In the genomic region with DNA sequence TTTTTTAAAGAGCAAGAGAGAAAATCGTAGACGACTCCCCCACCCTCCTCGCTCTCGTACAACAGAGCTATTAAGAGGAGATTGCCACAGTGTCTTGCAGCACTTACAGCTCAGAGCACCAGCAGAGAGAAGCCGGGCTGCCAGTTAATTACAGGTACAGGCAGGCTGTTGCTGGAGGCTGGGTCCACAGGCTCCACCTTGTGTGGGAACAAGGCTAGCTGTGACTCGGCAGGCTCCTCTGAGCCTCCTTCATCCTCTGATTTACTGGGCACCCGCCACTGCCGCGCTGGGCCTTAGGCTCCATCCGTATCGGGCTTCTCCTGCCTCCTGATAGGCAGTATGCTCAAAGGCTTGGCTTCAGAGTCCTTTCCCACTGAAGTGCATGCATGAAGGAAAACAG, we compare ENCODE assay signal across 10 mouse cellular contexts. TPM values are rescaled to one million over a fixed set of nuclear protein-coding genes. Genes with fewer than 3 reads are reported as not detected.
DNase-seq lines count a peak whose midpoint lies in the region; ATAC-seq and TF ChIP-seq lines count a peak whose summit lies in the region.
"Had no signal": no experiment of that assay in that cellular context is flagged by ENCODE, and none has a peak within 500 bp of the region (broad histone marks: within the 10 kb centered on the region; RNA-seq: fewer than 3 reads in every experiment).

No protein-coding gene starts in this region.

- intact Hi-C loops in left cerebral cortex, adult 2 months (cut with DNase I) = no loop called here

- 57% methylated on average over 11 of the region's 11 CpGs for WGBS in hindbrain, embryonic 13.5 days
- 62% methylated on average over 11 of the region's 11 CpGs for WGBS in stomach, embryonic 15.5 days
- whole genome bisulfite sequencing in lung, adult 2 months = 89% methylated on average over 11 of the region's 11 CpGs

- peak; percentile 37; the same call in 1 of the 2 replicates for ATAC-seq in hindbrain, embryonic 13.5 days (ENCODE audit: low FRiP score)
- no peak for ATAC-seq in stomach, embryonic 15.5 days (ENCODE audit: insufficient read depth, low FRiP score, low read depth)
- no peak for ATAC-seq in inflammation-experienced regulatory T-cells, adult 6 months

- TF ChIP-seq POLR2A in lung, adult 2 months (IDR thresholded peaks at IDR 0.05; ENCODE audit: borderline replicate concordance, extremely low read depth, low read depth, low read length) = no peak

- no peak overlapping the region for H3K4me2 ChIP-seq in hindbrain, embryonic 13.5 days
- H3K4me2 ChIP-seq in stomach, embryonic 15.5 days = no peak overlapping the region
- H3K4me2 ChIP-seq: limb, embryonic 15.5 days had no signal

- no peak for DNase-seq in left cerebral cortex, adult 2 months (ENCODE audit: extremely low spot score in 1 of 2, low spot score in 2 of 2)
- no peak for DNase-seq in left cerebral cortex, adult 9 months (ENCODE audit: low spot score in 2 of 2)
- peak; percentile 66 to 67 for DNase-seq in cerebellum, postnatal 25 days
- no peak for DNase-seq in lung, adult 2 months
- DNase-seq: adrenal gland, postnatal 25 days; thymus, postnatal 36 days had no signal

- no peaks in the 10 kb centered on the region for H3K27me3 ChIP-seq in hindbrain, embryonic 13.5 days
- H3K27me3 ChIP-seq in stomach, embryonic 15.5 days (replicated peaks) = no peaks in the 10 kb centered on the region
- H3K27me3 ChIP-seq: limb, embryonic 15.5 days had no signal

- no peak for TF ChIP-seq CTCF in left cerebral cortex, adult 2 months (IDR thresholded peaks at IDR 0.05)
- no peak for TF ChIP-seq CTCF in lung, adult 2 months (IDR thresholded peaks at IDR 0.05; ENCODE audit: insufficient read depth, low read length)

- peaks cover 72% of the 10 kb centered on the region for H3K4me1 ChIP-seq in hindbrain, embryonic 13.5 days (replicated peaks)
- H3K4me1 ChIP-seq in stomach, embryonic 15.5 days = peaks cover 56% of the 10 kb centered on the region
- peaks cover 30% of the 10 kb centered on the region for H3K4me1 ChIP-seq in lung, adult 2 months (ENCODE audit: control insufficient read depth, insufficient read depth, low read length)

- no peaks in the 10 kb centered on the region for H3K36me3 ChIP-seq in hindbrain, embryonic 13.5 days
- H3K36me3 ChIP-seq in stomach, embryonic 15.5 days = no peaks in the 10 kb centered on the region
- H3K36me3 ChIP-seq: limb, embryonic 15.5 days had no signal

- H3K4me3 ChIP-seq in left cerebral cortex, adult 2 months = no peak overlapping the region
- H3K4me3 ChIP-seq in hindbrain, embryonic 13.5 days = no peak overlapping the region
- H3K4me3 ChIP-seq in stomach, embryonic 15.5 days (replicated peaks) = no peak overlapping the region
- H3K4me3 ChIP-seq in lung, adult 2 months (replicated peaks; ENCODE audit: extremely low read depth, low read depth, low read length) = no peak overlapping the region
- H3K4me3 ChIP-seq: limb, embryonic 15.5 days had no signal

- peak overlapping the region; percentile 39; the same call in 1 of the 2 replicates for H3K9ac ChIP-seq in hindbrain, embryonic 13.5 days
- no peak overlapping the region for H3K9ac ChIP-seq in stomach, embryonic 15.5 days
- H3K9ac ChIP-seq: limb, embryonic 15.5 days had no signal

- H3K27ac ChIP-seq in left cerebral cortex, adult 2 months = peak overlapping the region; percentile 84
- H3K27ac ChIP-seq in hindbrain, embryonic 13.5 days = peak overlapping the region; percentile 58
- H3K27ac ChIP-seq in stomach, embryonic 15.5 days = peak overlapping the region; percentile 9; the same call in 1 of the 2 replicates
- H3K27ac ChIP-seq: limb, embryonic 15.5 days had no signal

- H3K9me3 ChIP-seq in hindbrain, embryonic 13.5 days = no peaks in the 10 kb centered on the region
- H3K9me3 ChIP-seq in stomach, embryonic 15.5 days = no peaks in the 10 kb centered on the region
- H3K9me3 ChIP-seq: limb, embryonic 15.5 days had no signal

RNA-seq across cellular contexts. Expression of gene Abtb1, which starts 53.6 kb away (rescaled TPM):
- 10 to 100 TPM; 39.7 to 40.5 TPM for total RNA-seq in left cerebral cortex, adult 2 months (2021)
- polyA plus RNA-seq in hindbrain, embryonic 13.5 days (2015; fragmentation: Nextera tagmentation; extraction: Ambion mirVana) = 36.3 and 38.2 TPM in 2 replicates
- 29.8 and 31.5 TPM in 2 replicates for polyA plus RNA-seq in stomach, embryonic 15.5 days (2015; fragmentation: Nextera tagmentation; extraction: Ambion mirVana)
- polyA plus RNA-seq in lung, adult 2 months (2012; rRNA removed) = 80.0 and 90.8 TPM in 2 replicates
- 10 to 100 TPM; 39.2 to 72.4 (median 62.7) TPM for polyA plus RNA-seq in inflammation-experienced regulatory T-cells, adult 6 months (2017; shearing (Covaris generic))

Comparison
In these comparisons a context has a peak if more than half of its experiments do, and no peak if none do; other contexts are left out.
1. DNase-seq: peak in cerebellum, postnatal 25 days (2 of 2); none in left cerebral cortex, adult 2 months (0 of 2), left cerebral cortex, adult 9 months (0 of 2) and lung, adult 2 months (single experiment).
2. H3K27ac ChIP-seq: peak in every context shown above with its lines; median percentile 84 in left cerebral cortex, adult 2 months; 58 in hindbrain, embryonic 13.5 days; 9 in stomach, embryonic 15.5 days.